Mouse (Mus musculus): ENCODE data around the gene Zfp84. TPM values are rescaled to one million over a fixed set of nuclear protein-coding genes. Genes with fewer than 3 reads are reported as not detected.

The Zfp84 gene
- polyA plus RNA-seq, 1 experiment from 2014 or later: 13.9 TPM

DNA sequence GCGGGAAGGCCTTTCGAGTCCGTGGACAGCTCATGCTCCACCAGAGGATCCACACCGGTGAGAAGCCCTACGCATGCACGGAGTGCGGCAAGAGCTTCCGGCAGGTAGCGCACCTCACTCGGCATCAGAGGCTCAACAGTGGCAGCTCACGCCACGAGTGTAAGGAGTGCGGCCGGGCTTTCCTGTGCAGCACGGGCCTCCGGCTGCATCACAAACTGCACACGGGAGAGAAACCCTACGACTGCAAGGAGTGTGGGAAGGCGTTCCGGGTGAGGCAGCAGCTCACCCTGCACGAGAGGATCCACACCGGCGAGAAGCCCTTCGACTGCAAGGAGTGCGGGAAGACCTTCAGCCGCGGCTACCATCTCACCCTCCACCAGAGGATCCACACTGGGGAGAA lies 24.6 kb downstream of the Zfp84 start:
- Histone ChIP-seq H3K27ac (ENCODE audit: low read length) (no peak overlapping the region), H3K4me1 (ENCODE audit: control insufficient read depth, insufficient read depth, low read length) (no peaks in the 10 kb centered on the region), H3K4me2 (replicated peaks; ENCODE audit: low read depth, low read length) (no peak overlapping the region), H3K9me3 (ENCODE audit: control insufficient read depth, low read depth, low read length) (peaks cover 8% of the 10 kb centered on the region), H3K27me3 (ENCODE audit: control insufficient read depth, insufficient read depth, low read length) (no peaks in the 10 kb centered on the region), H3K9ac (replicated peaks; ENCODE audit: low read depth, low read length) (no peak overlapping the region), H3K4me3 (ENCODE audit: low read depth, low read length) (no peak overlapping the region), H3K36me3 (ENCODE audit: control insufficient read depth, insufficient read depth, low read length) (peaks cover 43% of the 10 kb centered on the region)
- 39% methylated on average over 27 of the region's 27 CpGs for WGBS
- no peak for ATAC-seq (ENCODE audit: insufficient number of reproducible peaks, insufficient read depth, low FRiP score, low read depth)

DNA sequence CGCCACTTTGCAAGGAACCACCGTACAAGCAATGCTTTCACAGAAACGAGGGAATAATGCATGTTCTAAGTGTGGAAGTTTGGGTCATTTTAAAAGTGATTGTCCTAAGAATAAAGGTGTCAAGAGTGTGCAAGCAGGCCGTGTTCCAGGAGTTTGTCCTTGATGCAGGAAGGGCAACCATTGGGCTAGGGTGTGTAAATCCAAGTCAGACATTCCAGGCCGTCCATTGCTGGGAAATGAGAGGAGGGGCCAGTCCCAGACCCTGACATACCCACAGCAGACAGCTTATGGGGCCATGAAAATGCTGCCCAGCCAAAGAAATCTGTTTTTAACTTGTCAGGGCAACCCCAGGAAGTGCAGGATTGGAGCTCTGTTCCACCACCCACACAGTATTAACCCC lies 38.7 kb downstream of the Zfp84 start:
- Histone ChIP-seq H3K9ac (replicated peaks; ENCODE audit: low read depth, low read length) (no peak overlapping the region), H3K27me3 (ENCODE audit: control insufficient read depth, insufficient read depth, low read length) (no peaks in the 10 kb centered on the region), H3K4me1 (ENCODE audit: control insufficient read depth, insufficient read depth, low read length) (no peaks in the 10 kb centered on the region), H3K9me3 (ENCODE audit: control insufficient read depth, low read depth, low read length) (no peaks in the 10 kb centered on the region), H3K4me2 (replicated peaks; ENCODE audit: low read depth, low read length) (no peak overlapping the region), H3K27ac (ENCODE audit: low read length) (no peak overlapping the region), H3K4me3 (ENCODE audit: low read depth, low read length) (no peak overlapping the region), H3K36me3 (ENCODE audit: control insufficient read depth, insufficient read depth, low read length) (no peaks in the 10 kb centered on the region)
- no peak for ATAC-seq (ENCODE audit: insufficient number of reproducible peaks, insufficient read depth, low FRiP score, low read depth)
- 87% methylated on average over 5 of the region's 5 CpGs for WGBS

DNA sequence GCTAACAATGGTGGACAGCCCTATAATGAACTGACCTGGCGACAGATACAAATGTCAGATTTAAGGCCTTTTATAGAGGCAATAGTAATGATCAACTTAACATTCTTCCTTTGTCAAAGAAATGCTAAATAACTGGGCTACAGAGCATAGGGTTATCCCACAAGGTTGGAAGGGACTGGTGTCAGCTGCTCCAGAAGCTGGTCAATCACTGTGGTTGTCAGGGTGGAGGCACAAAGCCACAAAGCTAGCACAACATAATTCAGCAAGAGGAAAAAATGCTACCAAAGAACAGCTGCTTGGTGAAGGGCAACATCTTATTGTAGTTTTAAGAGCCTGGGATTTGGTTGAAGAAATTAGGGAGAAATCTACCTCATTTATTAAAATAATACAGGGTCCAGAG lies 43.9 kb downstream of the Zfp84 start:
- no peak overlapping the region for H3K9ac ChIP-seq (replicated peaks; ENCODE audit: low read depth, low read length)
- H3K4me2 ChIP-seq (replicated peaks; ENCODE audit: low read depth, low read length): no peak overlapping the region
- ATAC-seq (ENCODE audit: insufficient number of reproducible peaks, insufficient read depth, low FRiP score, low read depth): no peak
- peaks cover 10% of the 10 kb centered on the region; the same call in 1 of the 2 replicates for H3K4me1 ChIP-seq (ENCODE audit: control insufficient read depth, insufficient read depth, low read length)
- no peak overlapping the region for H3K27ac ChIP-seq (ENCODE audit: low read length)
- H3K9me3 ChIP-seq (ENCODE audit: control insufficient read depth, low read depth, low read length): no peaks in the 10 kb centered on the region
- WGBS: 88% methylated on average over 1 of the region's 1 CpGs
- no peaks in the 10 kb centered on the region for H3K36me3 ChIP-seq (ENCODE audit: control insufficient read depth, insufficient read depth, low read length)
- no peaks in the 10 kb centered on the region for H3K27me3 ChIP-seq (ENCODE audit: control insufficient read depth, insufficient read depth, low read length)
- no peak overlapping the region for H3K4me3 ChIP-seq (ENCODE audit: low read depth, low read length)

DNA sequence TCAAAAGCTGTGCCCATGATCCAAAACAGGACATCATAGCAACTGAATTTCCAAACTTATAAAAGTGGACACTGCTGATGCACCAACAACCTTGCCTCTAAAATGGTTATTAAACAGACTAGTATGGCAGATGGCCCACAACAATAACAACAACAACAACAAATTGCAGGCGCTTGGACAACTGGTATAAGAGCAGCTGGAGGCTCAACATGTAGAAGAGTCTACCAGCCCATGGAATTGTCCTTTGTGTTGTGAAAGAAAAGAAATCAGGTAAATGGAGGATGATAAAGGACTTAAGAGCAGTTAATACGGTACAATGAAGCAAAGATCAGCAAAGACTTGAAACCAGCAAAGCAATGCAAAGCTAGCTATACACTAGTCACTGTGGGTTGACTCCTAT lies 46.0 kb downstream of the Zfp84 start:
- 93% methylated on average over 2 of the region's 2 CpGs for WGBS
- no peak for ATAC-seq (ENCODE audit: insufficient number of reproducible peaks, insufficient read depth, low FRiP score, low read depth)
- H3K27ac ChIP-seq (ENCODE audit: low read length): no peak overlapping the region

DNA sequence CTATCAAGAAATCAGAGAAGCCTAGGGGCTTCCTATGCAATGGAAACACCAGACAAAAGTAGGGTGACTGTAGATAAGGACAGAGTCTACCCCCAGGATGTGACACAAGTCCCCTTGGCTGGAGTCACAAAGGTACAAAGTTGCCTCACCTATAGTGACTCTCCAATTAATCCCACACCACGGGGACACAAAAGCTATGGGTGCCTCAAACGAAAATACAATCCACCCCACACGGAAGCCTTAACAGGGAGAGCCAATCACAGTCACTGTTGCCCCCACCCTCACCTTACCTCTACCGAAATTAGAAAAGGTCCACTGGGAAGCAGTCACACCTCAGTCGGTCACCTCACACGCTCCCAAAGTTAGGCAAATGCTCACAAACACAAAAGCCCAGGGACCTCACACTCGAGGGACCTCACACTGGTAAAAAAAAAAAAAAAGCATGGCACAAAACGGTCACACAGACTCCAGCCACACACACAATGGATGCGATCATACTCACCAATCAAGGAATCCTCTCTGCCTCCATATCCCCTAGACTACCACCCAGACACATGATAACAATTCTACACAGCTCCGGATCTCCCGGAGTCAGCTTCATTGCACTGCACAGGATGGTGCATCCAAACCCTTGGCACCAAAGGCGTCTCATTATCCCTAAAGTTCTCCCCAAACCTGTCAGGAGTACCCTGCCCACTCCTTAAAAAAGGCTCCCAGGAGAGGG lies 46.9 kb downstream of the Zfp84 start:
- 3% methylated on average over 12 of the region's 12 CpGs for WGBS
- H3K9ac ChIP-seq (replicated peaks; ENCODE audit: low read depth, low read length): peak overlapping the region; percentile 49
- no peaks in the 10 kb centered on the region for H3K9me3 ChIP-seq (ENCODE audit: control insufficient read depth, low read depth, low read length)
- H3K27me3 ChIP-seq (ENCODE audit: control insufficient read depth, insufficient read depth, low read length): no peaks in the 10 kb centered on the region
- no peaks in the 10 kb centered on the region for H3K36me3 ChIP-seq (ENCODE audit: control insufficient read depth, insufficient read depth, low read length)
- H3K4me2 ChIP-seq (replicated peaks; ENCODE audit: low read depth, low read length): peak overlapping the region; percentile 79
- H3K4me1 ChIP-seq (ENCODE audit: control insufficient read depth, insufficient read depth, low read length): peaks cover 10% of the 10 kb centered on the region; the same call in 1 of the 2 replicates
- H3K27ac ChIP-seq (ENCODE audit: low read length): peak overlapping the region; percentile 52
- H3K4me3 ChIP-seq (ENCODE audit: low read depth, low read length): peak overlapping the region; percentile 57
- ATAC-seq (ENCODE audit: insufficient number of reproducible peaks, insufficient read depth, low FRiP score, low read depth): peak; percentile 29; the same call in 1 of the 2 replicates

More for the DNA sequence above, 46.0 kb downstream of the Zfp84 start:
- Histone ChIP-seq H3K36me3 (ENCODE audit: control insufficient read depth, insufficient read depth, low read length) (no peaks in the 10 kb centered on the region), H3K4me3 (ENCODE audit: low read depth, low read length) (no peak overlapping the region), H3K27me3 (ENCODE audit: control insufficient read depth, insufficient read depth, low read length) (no peaks in the 10 kb centered on the region), H3K4me1 (ENCODE audit: control insufficient read depth, insufficient read depth, low read length) (peaks cover 10% of the 10 kb centered on the region; the same call in 1 of the 2 replicates), H3K4me2 (replicated peaks; ENCODE audit: low read depth, low read length) (peak overlapping the region; percentile 79; the same call in 1 of the 2 replicates), H3K9me3 (ENCODE audit: control insufficient read depth, low read depth, low read length) (no peaks in the 10 kb centered on the region), H3K9ac (replicated peaks; ENCODE audit: low read depth, low read length) (no peak overlapping the region)

DNA sequence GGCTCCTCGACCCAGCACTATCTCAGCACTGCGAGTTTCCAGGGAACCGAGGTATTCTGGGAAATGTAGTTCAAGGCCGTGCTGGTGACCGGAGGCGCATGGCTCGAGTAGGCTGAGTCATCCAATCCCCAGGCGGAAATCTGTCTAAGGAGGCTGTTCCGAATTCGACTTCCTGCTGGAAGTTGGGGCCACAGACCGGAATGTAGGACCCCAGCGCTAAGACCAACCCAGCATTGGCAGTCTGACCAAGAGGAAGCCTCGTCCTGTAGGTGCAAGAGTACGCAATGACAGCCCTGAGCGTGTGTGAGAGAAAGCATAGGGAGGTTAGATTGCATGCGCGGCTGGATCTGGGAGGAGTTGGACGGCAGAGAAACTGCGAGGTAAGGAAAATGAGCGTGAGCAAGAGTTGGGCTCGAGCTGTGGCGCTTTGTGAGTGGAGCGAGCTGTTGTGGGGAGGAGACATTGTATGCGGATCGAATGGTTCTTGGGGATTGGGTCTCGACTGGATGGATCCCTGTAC lies 47.6 kb downstream of the Zfp84 start, which contains the start of gene Zfp790:
Gene Zfp790, plus strand, starts transcription at position 205 of the 520 bp plus-strand sequence.
- peak within 1 kb of the TSS; percentile 79 for H3K4me2 ChIP-seq (replicated peaks; ENCODE audit: low read depth, low read length)
- peak within 1 kb of the TSS; percentile 83 for H3K27ac ChIP-seq (ENCODE audit: low read length)
- H3K27me3 ChIP-seq (ENCODE audit: control insufficient read depth, insufficient read depth, low read length): no peaks in the 10 kb centered on the region
- H3K9me3 ChIP-seq (ENCODE audit: control insufficient read depth, low read depth, low read length): no peaks in the 10 kb centered on the region
- WGBS: under 1% methylated on average over 26 of the region's 26 CpGs
- no peaks in the 10 kb centered on the region for H3K36me3 ChIP-seq (ENCODE audit: control insufficient read depth, insufficient read depth, low read length)
- peaks cover 10% of the 10 kb centered on the region; the same call in 1 of the 2 replicates for H3K4me1 ChIP-seq (ENCODE audit: control insufficient read depth, insufficient read depth, low read length)
- peak within 1 kb of the TSS; percentile 49 for H3K9ac ChIP-seq (replicated peaks; ENCODE audit: low read depth, low read length)
- peak within 1 kb of the TSS; percentile 57 for H3K4me3 ChIP-seq (ENCODE audit: low read depth, low read length)
- ATAC-seq (ENCODE audit: insufficient number of reproducible peaks, insufficient read depth, low FRiP score, low read depth): peak; percentile 95

DNA sequence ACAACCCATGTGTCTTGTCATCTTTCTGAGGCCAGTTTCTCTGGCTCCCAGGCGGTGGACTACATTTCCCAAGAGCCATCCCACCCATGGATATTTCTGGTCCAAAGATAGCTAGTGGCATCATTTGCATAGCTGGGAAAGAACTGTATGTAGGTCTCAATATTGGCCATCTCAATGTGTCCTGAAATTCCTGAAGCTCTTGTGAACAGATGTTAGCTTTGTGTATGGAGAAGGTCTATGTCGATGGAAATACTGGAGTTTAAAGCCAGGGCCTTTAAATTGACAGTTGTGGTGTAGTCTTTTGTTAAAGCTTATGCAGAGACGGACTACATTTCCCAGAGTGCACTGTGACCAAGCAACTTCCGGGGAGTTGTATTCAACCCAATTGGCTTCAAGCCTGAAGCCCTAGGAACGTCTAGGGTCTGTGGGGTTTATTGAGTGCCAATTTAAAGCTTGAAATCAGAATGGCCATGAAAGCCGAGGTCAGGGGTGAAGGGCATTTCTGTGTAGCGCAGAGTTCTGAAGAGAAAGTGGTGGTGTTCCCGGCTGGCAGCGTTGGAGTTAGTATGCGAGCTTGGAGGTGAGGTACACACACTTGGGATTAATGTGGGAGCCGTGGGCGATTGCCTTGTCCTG lies 50.4 kb downstream of the Zfp84 start:
- H3K4me3 ChIP-seq (ENCODE audit: low read depth, low read length): peak overlapping the region; percentile 56
- no peak overlapping the region for H3K27ac ChIP-seq (ENCODE audit: low read length)
- peak; percentile 53; the same call in 1 of the 2 replicates for ATAC-seq (ENCODE audit: insufficient number of reproducible peaks, insufficient read depth, low FRiP score, low read depth)
- no peaks in the 10 kb centered on the region for H3K27me3 ChIP-seq (ENCODE audit: control insufficient read depth, insufficient read depth, low read length)
- 4% methylated on average over 12 of the region's 12 CpGs for WGBS
- peak overlapping the region; percentile 69 for H3K4me2 ChIP-seq (replicated peaks; ENCODE audit: low read depth, low read length)
- H3K9me3 ChIP-seq (ENCODE audit: control insufficient read depth, low read depth, low read length): no peaks in the 10 kb centered on the region
- peaks cover 5% of the 10 kb centered on the region; the same call in 1 of the 2 replicates for H3K36me3 ChIP-seq (ENCODE audit: control insufficient read depth, insufficient read depth, low read length)
- H3K4me1 ChIP-seq (ENCODE audit: control insufficient read depth, insufficient read depth, low read length): peaks cover 10% of the 10 kb centered on the region; the same call in 1 of the 2 replicates
- H3K9ac ChIP-seq (replicated peaks; ENCODE audit: low read depth, low read length): peak overlapping the region; percentile 43; the same call in 1 of the 2 replicates

DNA sequence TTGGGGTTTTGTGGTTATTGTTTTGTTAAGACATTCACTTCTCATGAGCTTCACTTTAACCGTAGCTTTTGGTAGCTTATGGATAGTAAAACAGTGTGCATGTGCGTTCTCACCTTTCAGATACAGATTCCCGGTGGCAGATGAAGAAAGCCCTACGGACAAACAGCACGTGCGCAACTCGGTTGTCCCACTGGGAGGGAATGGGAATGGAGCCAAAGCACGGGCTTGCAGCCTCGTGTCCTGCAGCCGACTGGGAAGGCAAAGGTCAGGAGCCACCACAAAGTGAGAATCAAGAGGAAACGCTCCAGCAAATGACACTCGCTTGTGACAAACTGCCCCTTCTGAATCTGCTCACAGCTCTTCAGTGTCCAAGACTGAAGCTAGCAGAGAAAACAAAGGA lies 59.6 kb downstream of the Zfp84 start:
- Histone ChIP-seq H3K27ac (ENCODE audit: low read length) (no peak overlapping the region), H3K27me3 (ENCODE audit: control insufficient read depth, insufficient read depth, low read length) (no peaks in the 10 kb centered on the region), H3K9ac (replicated peaks; ENCODE audit: low read depth, low read length) (no peak overlapping the region), H3K4me1 (ENCODE audit: control insufficient read depth, insufficient read depth, low read length) (no peaks in the 10 kb centered on the region), H3K9me3 (ENCODE audit: control insufficient read depth, low read depth, low read length) (no peaks in the 10 kb centered on the region), H3K36me3 (ENCODE audit: control insufficient read depth, insufficient read depth, low read length) (peaks cover 51% of the 10 kb centered on the region), H3K4me3 (ENCODE audit: low read depth, low read length) (no peak overlapping the region), H3K4me2 (replicated peaks; ENCODE audit: low read depth, low read length) (no peak overlapping the region)
- ATAC-seq (ENCODE audit: insufficient number of reproducible peaks, insufficient read depth, low FRiP score, low read depth): no peak
- 90% methylated on average over 12 of the region's 12 CpGs for WGBS

Measured in stomach, embryonic 14.5 days (tissue).